Mouse (Mus musculus) small intestine, adult 2 months (tissue): ENCODE results near the gene Bcl9.

ENCODE experiments used
- CTCF ChIP-seq: fragments of 200-500 bp; IDR thresholded peaks from 2 replicates; pipeline ENCODE4 v1.5.1; 2012; ENCODE audit warnings: low read depth, mild to moderate bottlenecking, control low read depth, inconsistent platforms, low read length, moderate library complexity, mixed read lengths; ENCODE audit not compliant: insufficient replicate concordance, insufficient read length; ENCODE audit errors: extremely low read depth
- POLR2A ChIP-seq: fragments of 200-500 bp; IDR thresholded peaks from 2 replicates; pipeline ENCODE4 v1.6.1; 2012; ENCODE audit warnings: low read depth, mild to moderate bottlenecking, control low read depth, inconsistent platforms, low read length, moderate library complexity

DNA sequence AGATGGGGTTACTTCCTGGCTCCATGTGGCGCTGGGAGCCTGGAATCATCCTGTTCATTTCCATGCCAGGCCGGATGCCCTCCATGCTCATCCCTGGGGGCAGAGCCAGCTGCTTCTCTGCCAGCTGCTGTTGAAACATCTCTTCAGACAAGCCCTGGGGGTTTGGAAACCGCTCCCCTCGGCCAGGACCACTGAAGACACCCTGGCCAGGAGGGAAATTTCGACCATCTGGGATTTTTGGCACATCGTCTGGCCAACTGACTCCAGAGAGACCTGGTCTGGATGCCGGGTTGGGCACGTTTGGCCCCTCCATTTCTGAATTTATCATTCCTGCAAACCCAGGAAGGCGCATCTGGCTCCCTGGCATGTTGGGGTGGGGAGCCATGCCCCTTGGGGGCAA lies 88.4 kb downstream of the Bcl9 start:
- TF ChIP-seq CTCF (no peak), POLR2A (no peak)
